Mouse (Mus musculus) kidney, postnatal 25 days (tissue): Measurements from ENCODE around the gene Iqck.

ENCODE experiments used
- DNase-seq, 2 experiments: peaks; one replicate each; pipeline ENCODE4 v3.0.0; 2021; ENCODE audit warnings: mixed read lengths in 2 of 2

Iqck gene

DNA sequence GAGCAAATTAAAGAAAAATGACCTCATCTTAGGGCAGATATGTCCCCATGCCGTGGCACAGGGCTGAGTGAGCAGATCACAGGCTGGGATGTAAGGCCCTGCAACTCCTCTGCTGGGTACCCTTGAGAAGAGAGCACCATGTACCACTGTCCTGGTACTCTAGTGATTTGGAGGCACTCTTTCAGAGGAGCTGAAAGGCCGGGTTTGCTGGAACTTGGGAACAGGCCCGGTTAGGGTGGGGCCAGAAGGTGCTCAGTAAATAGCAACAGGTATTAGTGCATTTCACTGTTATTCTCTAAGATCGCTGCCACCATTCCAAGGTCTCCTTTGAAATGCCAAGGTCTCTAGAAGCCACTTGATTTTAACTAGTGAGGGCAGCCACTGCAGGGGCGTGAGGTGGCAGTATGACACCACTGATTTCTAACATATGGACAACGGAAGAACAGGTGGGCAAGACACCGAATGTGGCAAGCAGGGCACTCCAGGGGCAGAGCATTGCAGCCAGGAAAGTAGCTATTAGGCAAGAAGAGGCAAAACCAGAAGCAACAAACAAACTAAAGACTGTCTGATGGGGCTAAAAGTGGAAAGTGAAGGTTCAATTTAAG, 59.1 kb downstream of the Iqck start:
- DNase-seq, result no peak

GRCm38 (mm10) chr7:118919261-118920006, 63.9 kb downstream of the Iqck start:
- DNase-seq, result no peak

GRCm38 (mm10) chr7:118922441-118923202, 67.1 kb downstream of the Iqck start:
- peak in 1 of 2 experiments; percentile 5 for DNase-seq

- no peak for DNase-seq
These were observed 70.0 kb downstream of the Iqck start for GRCm38 (mm10) chr7:118925547-118925946.

DNA sequence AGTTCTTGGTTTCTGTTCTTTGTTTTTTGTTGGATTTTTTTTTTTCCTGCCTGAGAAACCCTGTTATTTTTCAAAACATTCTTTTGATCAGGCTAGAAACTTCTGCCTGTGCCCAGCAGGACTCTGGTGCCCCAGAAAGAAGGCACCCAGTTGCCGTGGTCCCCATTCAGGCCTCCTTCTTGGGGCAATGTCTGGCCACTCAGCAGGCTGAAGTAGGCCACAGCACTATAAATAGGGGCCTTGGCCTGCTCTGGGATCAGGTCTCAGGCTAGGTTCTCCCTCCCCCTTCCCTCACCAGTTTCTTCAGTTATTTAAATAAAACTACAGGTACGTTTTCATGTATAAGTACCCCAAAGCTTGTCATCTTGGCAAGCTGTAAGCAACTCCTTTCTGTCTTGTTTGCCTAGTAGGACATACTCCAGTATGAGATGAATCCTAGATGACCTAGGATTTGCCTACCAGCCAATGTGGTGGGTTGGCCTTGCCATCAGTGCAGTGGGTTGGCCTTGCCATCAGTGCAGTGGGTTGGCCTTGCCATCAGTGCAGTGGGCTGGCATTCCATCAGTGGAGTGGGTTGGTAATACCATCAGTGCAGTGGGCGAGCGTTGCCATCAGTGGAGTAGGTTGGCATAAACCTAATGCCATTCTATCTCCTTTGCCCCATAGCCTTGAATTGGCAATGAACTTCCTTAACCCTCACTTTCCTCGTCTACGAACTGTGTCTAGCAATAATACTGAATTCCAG, 71.1 kb downstream of the Iqck start:
- DNase-seq, result no peak

DNA sequence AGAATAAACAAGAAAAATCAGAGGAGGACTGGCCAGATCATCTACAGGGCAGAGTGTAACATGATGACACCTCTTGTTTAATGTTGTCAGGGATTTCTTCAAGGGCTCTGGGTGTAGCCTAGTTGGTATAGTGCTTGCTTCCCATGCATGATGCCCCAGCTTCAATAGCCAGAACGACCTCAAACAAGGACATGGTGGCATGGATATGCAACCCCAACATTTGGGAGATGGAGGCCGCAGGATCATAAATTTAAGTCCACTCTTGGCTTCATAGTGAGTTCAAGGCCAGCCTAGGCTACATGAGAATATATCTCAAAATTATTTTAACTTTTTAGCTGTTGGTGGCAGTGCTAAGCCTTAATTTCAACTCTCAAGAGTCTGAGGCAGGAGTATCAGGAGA, 71.7 kb downstream of the Iqck start:
- no peak for DNase-seq

GRCm38 (mm10) chr7:118928316-118928715, 72.8 kb downstream of the Iqck start:
- no peak for DNase-seq

GRCm38 (mm10) chr7:118928916-118929315, 73.4 kb downstream of the Iqck start:
- DNase-seq, result no peak

GRCm38 (mm10) chr7:118929601-118930311, 74.2 kb downstream of the Iqck start:
- DNase-seq, result peak; percentile 2 to 48

DNA sequence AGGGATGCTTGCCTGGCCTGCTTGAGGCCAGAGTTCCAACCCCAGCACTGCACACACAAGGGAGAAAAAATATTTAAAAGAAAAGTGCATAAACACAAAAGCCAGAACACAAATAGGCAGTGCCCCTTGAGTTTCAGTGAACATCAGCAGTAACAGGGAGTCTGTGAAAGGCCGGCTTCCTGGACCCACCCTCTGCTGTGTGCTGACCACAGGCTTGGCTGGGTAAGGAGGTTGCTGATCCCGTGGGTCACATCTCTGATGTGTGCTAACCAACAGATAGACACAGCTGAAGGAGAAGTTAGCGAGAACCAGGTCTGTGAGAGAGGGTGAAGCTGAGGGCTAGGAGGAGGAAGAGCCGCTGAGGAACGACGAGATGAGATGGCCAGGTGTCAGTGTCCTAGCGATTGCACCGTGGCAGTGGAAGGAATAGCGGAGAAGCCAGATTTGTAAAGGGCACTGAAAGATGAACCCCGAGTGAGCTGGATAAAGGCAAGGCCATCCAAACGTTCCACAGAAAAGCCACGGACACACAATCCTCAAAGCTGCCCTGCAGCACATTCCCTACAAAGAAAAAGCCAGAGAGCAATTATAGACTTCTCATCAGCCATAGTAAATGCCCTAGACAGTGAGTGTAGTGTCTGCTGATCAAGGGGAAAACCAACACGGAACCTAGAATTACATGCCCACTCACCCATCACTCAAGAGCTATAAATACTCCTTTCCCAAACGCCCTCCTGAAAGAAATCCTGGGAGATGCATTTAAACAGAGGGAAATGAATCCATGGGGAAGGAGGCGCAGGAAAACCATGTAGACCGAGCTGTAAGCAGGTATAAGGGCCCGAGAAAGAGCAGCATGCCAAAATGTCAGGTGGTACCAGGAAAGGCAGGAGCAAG, 76.2 kb downstream of the Iqck start:
- DNase-seq, result no peak

- DNase-seq, result no peak
These were observed 79.8 kb downstream of the Iqck start for GRCm38 (mm10) chr7:118935306-118935705.

- no peak for DNase-seq
These were observed 81.3 kb downstream of the Iqck start for GRCm38 (mm10) chr7:118936844-118937243.

- no peak for DNase-seq
These were observed 82.2 kb downstream of the Iqck start for GRCm38 (mm10) chr7:118937469-118938387.

DNA sequence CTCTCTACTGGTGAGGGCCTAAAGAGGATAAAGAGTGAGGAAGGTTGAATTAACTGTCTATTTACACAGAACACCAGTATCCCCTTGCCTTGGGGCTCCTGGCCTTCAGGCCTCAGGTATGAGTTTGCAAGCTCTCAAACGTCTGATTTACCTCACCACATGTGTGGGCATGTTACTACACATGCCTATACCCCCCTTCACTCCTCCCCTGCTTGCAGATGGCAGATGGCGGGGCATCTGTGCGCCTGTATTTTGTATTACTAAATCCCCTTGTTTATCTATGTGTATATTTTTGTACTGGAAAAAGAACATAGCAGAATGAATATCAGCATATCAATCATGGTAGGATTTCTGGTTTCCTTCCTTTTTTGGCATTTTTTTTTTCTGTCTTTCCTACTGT, 86.7 kb downstream of the Iqck start:
- DNase-seq, result no peak

GRCm38 (mm10) chr7:118943170-118943569, 87.6 kb downstream of the Iqck start:
- DNase-seq, result no peak

DNA sequence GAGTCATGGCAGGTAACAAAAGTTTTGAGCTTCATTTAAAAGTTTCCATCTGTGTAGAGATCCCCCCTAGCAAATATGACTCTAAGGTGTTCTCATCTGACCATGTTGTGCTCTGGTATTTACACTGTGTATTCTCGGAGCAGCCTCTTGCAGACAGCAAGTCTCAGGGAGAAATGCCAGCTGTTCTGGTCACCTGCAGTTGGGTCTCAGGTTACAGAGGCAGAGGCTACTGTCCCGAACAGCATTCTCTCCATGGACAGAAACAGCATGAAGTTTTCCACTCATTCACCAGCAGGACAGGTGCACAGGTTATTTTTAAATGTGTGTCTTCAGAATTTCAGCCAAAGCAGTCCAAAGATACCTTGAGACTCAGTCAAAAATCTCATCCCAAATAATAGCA, 89.3 kb downstream of the Iqck start:
- no peak for DNase-seq

- DNase-seq, result no peak
These were observed 91.7 kb downstream of the Iqck start for GRCm38 (mm10) chr7:118947241-118947640.

- DNase-seq, result no peak
These were observed 93.2 kb downstream of the Iqck start for GRCm38 (mm10) chr7:118948677-118949282.

DNA sequence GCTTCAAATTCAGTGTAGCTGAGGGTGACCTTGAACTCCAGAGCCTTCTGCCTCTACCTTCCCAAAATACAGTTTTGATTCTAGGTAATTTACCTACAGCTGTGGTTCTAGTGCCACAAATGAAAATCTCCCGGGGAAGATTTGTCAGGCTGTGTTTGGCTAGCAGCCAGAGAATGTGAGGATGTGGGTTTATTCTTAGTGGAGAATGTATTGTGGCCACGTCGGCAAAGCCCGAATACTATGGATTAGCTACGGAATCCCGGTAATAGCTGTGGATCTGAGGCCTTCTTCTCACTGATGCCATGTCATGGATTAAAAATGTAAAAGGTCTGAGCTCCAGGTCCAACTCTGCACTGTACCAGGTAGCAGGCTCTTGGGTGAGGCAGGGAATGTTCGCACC, 94.2 kb downstream of the Iqck start:
- no peak for DNase-seq
